Mouse (Mus musculus): Measurements from ENCODE around the gene Pde7b. TPM values are rescaled to one million over a fixed set of nuclear protein-coding genes. Genes with fewer than 3 reads are reported as not detected.

Gene Pde7b
- total RNA-seq, 2 experiments from 2014 or later: 20.3 to 23.3 TPM

DNA sequence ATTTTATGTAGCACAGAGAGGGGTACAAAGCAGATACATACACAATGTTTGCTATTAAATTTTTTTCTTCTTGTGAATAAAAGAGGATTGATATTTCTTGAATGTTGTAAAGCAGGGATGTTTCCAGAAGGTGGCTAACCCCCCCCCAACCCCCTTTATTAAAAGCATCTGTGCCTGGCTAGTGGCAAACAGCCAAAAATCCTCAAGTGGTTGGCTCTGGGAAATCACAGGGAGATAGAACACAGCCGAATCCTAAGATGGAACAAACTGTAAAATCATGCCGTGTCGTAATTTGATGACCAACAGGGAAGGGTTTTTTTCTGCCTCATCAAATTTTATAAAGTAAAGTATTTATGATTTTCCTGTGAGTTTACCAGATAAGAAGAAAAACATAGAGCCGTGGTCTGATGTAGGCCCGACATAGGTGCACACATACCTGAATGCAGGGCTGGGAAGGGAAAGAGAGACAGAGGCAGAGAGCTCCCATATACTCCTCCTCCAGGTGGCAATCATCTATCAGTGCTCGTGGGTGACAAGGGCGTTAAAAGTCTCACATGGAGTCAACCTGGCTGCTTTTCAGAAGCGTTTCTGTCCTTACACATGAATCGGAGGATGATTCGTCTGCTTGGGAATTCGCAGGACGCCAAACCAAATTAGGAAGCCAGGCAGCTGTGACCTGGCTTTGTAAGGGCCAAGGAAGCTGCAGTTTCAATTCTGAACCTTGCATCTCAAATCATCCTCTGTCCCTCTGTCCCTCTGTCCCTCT lies 67.4 kb downstream of the Pde7b start:
- DNase-seq (ENCODE audit: extremely low spot score in 1 of 2, low spot score in 1 of 2): no peak

GRCm38 (mm10) chr10:20654590-20654989 lies 70.3 kb downstream of the Pde7b start:
- DNase-seq (ENCODE audit: extremely low spot score in 1 of 2, low spot score in 1 of 2): no peak

DNA sequence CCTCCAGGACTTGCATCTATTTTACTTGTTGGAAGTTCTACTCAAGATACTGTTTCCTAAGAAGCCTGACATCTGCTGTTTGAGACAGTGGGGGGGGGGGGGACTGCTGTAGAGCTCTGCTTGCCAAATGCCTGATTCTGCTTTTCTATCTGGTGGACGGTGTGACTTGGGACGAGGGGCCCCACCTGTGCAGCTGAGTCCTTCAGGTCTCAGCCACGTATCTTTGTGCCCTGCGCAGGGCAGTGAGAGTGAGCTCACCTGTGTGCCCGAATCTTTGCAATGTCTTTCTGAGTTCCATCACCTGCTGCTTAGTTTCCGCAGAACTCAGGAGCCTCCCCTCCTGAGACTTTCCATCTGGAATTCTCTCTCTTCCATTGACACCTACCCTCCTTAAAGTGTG lies 70.7 kb downstream of the Pde7b start:
- DNase-seq (ENCODE audit: extremely low spot score in 1 of 2, low spot score in 1 of 2): no peak

GRCm38 (mm10) chr10:20653299-20653698 lies 71.6 kb downstream of the Pde7b start:
- DNase-seq (ENCODE audit: extremely low spot score in 1 of 2, low spot score in 1 of 2): no peak

- DNase-seq (ENCODE audit: extremely low spot score in 1 of 2, low spot score in 1 of 2): no peak
Observed at GRCm38 (mm10) chr10:20636381-20636780, 88.5 kb downstream of the Pde7b start.

- DNase-seq (ENCODE audit: extremely low spot score in 1 of 2, low spot score in 1 of 2): no peak
Observed at GRCm38 (mm10) chr10:20633085-20633415, 91.8 kb downstream of the Pde7b start.

- DNase-seq (ENCODE audit: extremely low spot score in 1 of 2, low spot score in 1 of 2): no peak
Observed at GRCm38 (mm10) chr10:20632256-20633084, 92.4 kb downstream of the Pde7b start.

GRCm38 (mm10) chr10:20630122-20630521 lies 94.8 kb downstream of the Pde7b start:
- DNase-seq (ENCODE audit: extremely low spot score in 1 of 2, low spot score in 1 of 2): no peak

GRCm38 (mm10) chr10:20625702-20626375 lies 99.0 kb downstream of the Pde7b start:
- DNase-seq (ENCODE audit: extremely low spot score in 1 of 2, low spot score in 1 of 2): no peak

GRCm38 (mm10) chr10:20621661-20622454 lies 103.0 kb downstream of the Pde7b start:
- no peak for DNase-seq (ENCODE audit: extremely low spot score in 1 of 2, low spot score in 1 of 2)

- DNase-seq (ENCODE audit: extremely low spot score in 1 of 2, low spot score in 1 of 2): no peak
Observed at GRCm38 (mm10) chr10:20606007-20606406, 118.9 kb downstream of the Pde7b start.

DNA sequence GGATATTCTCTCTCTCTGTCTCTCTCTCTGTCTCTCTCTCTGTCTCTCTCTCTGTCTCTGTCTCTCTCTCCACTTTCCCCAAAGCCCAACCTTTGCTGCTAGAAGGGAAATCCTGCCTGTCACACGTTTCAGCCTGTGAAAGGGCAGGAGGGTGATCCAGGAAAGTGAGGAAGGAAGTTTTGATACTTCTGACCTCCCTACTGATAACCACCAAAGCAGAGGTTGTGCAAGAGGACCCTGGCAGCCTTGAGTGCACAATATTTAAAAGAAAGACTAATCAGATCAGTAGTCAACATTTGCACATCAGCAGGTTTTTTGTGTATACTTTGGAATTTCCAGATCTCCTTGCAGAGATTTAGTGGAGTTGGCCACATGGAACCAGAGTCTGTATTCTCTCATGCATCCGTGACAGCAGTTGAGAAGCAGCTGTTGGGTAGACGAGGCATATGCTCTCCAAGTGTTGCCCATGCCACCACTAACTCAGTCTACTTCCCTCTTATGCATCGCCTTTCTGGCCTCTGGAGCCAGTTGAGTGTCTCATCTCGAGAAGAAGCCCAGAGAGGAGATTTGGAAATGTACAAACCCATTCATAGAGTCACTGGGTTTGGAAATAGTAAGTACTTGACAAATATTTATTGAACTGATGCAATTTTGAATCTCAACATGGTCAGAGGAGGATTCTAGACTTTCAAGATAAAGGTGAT lies 129.6 kb downstream of the Pde7b start:
- DNase-seq (ENCODE audit: extremely low spot score in 1 of 2, low spot score in 1 of 2): no peak

- DNase-seq (ENCODE audit: extremely low spot score in 1 of 2, low spot score in 1 of 2): no peak
Observed at GRCm38 (mm10) chr10:20594015-20594414, 130.9 kb downstream of the Pde7b start.

GRCm38 (mm10) chr10:20590100-20590499 lies 134.8 kb downstream of the Pde7b start:
- no peak for DNase-seq (ENCODE audit: extremely low spot score in 1 of 2, low spot score in 1 of 2)

DNA sequence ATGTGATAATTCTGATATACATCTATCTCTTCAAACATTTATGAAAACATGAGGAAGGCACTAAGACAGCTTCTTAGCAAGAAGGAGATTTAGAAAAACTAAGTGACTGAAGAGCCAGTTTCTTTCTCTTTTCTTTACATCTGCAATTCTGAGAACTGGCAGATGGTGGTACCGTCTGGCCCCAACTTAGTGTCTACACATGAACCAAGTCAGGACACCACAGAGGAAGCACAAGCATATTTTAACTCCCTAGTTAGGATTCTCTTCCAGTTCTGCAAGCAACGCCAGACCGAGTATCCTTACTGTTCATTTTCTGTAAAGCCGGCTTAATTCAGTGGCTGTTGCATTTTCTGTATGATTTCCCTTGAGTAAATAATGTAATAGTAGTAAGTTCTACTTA lies 138.9 kb downstream of the Pde7b start:
- no peak for DNase-seq (ENCODE audit: extremely low spot score in 1 of 2, low spot score in 1 of 2)

GRCm38 (mm10) chr10:20575002-20575401 lies 149.9 kb downstream of the Pde7b start:
- no peak for DNase-seq (ENCODE audit: extremely low spot score in 1 of 2, low spot score in 1 of 2)

DNA sequence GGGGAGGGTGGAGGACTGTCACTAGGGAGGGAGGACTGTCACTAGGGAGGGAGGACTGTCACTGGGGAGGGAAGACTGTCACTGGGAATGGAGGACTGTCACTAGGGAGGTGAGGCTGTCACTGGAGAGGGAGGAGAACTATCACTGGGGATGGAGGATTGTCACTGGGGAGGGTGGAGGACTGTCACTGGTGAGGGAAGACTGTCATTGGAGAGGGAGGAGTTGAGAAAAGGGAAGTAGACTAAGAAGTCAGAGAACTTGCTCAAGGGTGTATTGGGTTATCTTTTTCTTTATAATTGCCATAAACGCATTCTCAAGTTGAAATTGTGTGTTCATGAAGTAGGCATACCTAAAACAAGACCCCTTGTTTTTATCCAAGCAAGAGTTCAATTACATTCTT lies 150.5 kb downstream of the Pde7b start:
- DNase-seq (ENCODE audit: extremely low spot score in 1 of 2, low spot score in 1 of 2): no peak

DNA sequence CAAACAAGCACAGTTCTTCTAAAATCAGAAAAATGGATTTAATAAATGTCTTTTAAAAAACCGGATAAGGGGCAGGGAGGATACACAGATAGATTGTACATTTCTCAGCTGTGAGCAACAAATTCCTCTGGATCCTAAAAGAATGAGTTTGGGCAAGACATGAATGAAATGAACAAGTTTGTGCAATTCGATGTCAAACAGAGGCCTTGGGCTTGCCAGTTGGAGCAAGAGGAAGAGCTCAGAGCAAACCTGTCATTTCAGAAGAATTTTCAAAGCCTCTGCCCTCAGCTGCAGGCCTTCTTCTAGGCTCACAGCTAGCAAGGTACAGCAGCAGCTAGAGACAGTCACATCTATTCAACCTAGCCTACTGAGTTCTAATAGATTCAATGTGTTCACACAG lies 153.4 kb downstream of the Pde7b start:
- DNase-seq (ENCODE audit: extremely low spot score in 1 of 2, low spot score in 1 of 2): no peak

DNA sequence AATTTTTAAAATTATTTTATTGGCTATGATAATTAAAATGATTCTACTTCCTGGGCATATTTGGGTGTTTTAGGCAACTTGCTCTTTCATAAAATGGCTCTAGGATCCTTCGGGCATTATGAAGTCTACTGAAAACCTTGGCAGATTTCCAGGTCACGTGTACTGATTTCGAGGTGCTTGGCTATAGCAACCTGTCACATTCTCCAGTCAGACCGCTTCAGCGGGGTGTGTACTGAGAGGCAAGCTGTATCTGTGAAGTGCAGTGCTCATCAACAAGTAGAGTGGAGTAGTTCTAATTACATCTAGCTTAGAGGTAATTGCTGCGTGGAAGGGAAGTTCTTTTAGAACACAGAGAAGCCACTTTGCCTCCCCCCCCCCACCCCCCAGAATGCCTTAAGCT lies 156.2 kb downstream of the Pde7b start:
- no peak for DNase-seq (ENCODE audit: extremely low spot score in 1 of 2, low spot score in 1 of 2)

DNA sequence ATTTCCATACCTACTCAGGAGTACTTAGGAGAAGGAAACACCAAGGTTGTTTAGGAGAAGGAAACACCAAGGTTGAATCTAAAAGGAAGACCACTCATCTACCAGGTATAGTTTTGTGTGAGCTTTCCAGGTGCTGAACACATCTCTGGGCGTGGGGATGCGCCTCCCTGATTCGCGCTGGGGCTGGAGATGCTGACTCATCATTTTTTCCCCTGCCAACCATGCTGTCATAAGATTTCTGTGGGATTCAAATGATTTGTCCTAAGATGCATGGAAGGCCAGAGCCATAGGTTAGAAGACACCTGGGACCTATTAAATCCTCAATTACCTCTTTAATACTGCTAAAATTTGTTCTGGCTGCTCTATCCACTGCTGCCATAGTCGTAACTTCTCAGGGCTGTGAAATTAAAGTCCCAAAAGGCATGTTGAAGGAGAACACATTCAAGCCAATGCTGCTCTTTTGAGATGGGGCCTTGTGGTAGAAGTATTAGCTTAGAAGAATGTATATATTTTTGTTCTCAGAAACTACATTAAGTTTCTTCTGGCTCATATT lies 157.1 kb downstream of the Pde7b start:
- no peak for DNase-seq (ENCODE audit: extremely low spot score in 1 of 2, low spot score in 1 of 2)
